Mouse (Mus musculus): ENCODE results near the gene Mroh2a. TPM values are rescaled to one million over a fixed set of nuclear protein-coding genes. Genes with fewer than 3 reads are reported as not detected.

The Mroh2a gene
- polyA plus RNA-seq, 1 experiment from 2014 or later = 0.29 TPM

GRCm38 (mm10) chr1:88213061-88213460, 13.7 kb upstream of the Mroh2a start:
- Histone ChIP-seq H3K4me2 (replicated peaks; ENCODE audit: low read depth) (peak overlapping the region; percentile 9; the same call in 1 of the 2 replicates), H3K4me1 (replicated peaks; ENCODE audit: control insufficient read depth, insufficient read depth, low read length) (no peaks in the 10 kb centered on the region), H3K27me3 (replicated peaks; ENCODE audit: control insufficient read depth, insufficient read depth, low read length) (no peaks in the 10 kb centered on the region), H3K4me3 (ENCODE audit: low read depth, low read length) (no peak overlapping the region), H3K9ac (ENCODE audit: low read depth, low read length) (no peak overlapping the region), H3K9me3 (ENCODE audit: control insufficient read depth) (peaks cover 52% of the 10 kb centered on the region), H3K36me3 (ENCODE audit: control insufficient read depth, insufficient read depth) (no peaks in the 10 kb centered on the region), H3K27ac (ENCODE audit: low read depth, low read length) (no peak overlapping the region)
- 71% methylated on average over 1 of the region's 1 CpGs for WGBS
- no peak for TF ChIP-seq CTCF (IDR thresholded peaks at IDR 0.05; ENCODE audit: low read depth)
- no peak for ATAC-seq

GRCm38 (mm10) chr1:88213766-88214461, 12.9 kb upstream of the Mroh2a start:
- 70% methylated on average over 2 of the region's 2 CpGs for WGBS
- 0 out of 2 replicates have a peak overlapping the region, but pooled peaks have one; percentile 0 for H3K4me3 ChIP-seq (ENCODE audit: low read depth, low read length)
- H3K4me2 ChIP-seq (replicated peaks; ENCODE audit: low read depth) = peak overlapping the region; percentile 9
- no peaks in the 10 kb centered on the region for H3K4me1 ChIP-seq (replicated peaks; ENCODE audit: control insufficient read depth, insufficient read depth, low read length)
- H3K27me3 ChIP-seq (replicated peaks; ENCODE audit: control insufficient read depth, insufficient read depth, low read length) = no peaks in the 10 kb centered on the region
- H3K27ac ChIP-seq (ENCODE audit: low read depth, low read length) = peak overlapping the region; percentile 15
- no peak for TF ChIP-seq CTCF (IDR thresholded peaks at IDR 0.05; ENCODE audit: low read depth)
- H3K36me3 ChIP-seq (ENCODE audit: control insufficient read depth, insufficient read depth) = no peaks in the 10 kb centered on the region
- peak; percentile 76 for ATAC-seq
- peaks cover 52% of the 10 kb centered on the region for H3K9me3 ChIP-seq (ENCODE audit: control insufficient read depth)
- H3K9ac ChIP-seq (ENCODE audit: low read depth, low read length) = no peak overlapping the region

GRCm38 (mm10) chr1:88214462-88214952, 12.3 kb upstream of the Mroh2a start:
- 80% methylated on average over 2 of the region's 2 CpGs for WGBS
- H3K27me3 ChIP-seq (replicated peaks; ENCODE audit: control insufficient read depth, insufficient read depth, low read length) = no peaks in the 10 kb centered on the region
- H3K9ac ChIP-seq (ENCODE audit: low read depth, low read length) = no peak overlapping the region
- TF ChIP-seq CTCF (IDR thresholded peaks at IDR 0.05; ENCODE audit: low read depth) = no peak
- H3K4me3 ChIP-seq (ENCODE audit: low read depth, low read length) = no peak overlapping the region
- H3K36me3 ChIP-seq (ENCODE audit: control insufficient read depth, insufficient read depth) = no peaks in the 10 kb centered on the region
- H3K4me1 ChIP-seq (replicated peaks; ENCODE audit: control insufficient read depth, insufficient read depth, low read length) = no peaks in the 10 kb centered on the region
- peak overlapping the region; percentile 9 for H3K4me2 ChIP-seq (replicated peaks; ENCODE audit: low read depth)
- no peak overlapping the region for H3K27ac ChIP-seq (ENCODE audit: low read depth, low read length)
- ATAC-seq = no peak
- H3K9me3 ChIP-seq (ENCODE audit: control insufficient read depth) = peaks cover 52% of the 10 kb centered on the region

- Histone ChIP-seq H3K27ac (ENCODE audit: low read depth, low read length) (no peak overlapping the region), H3K9me3 (ENCODE audit: control insufficient read depth) (peaks cover 52% of the 10 kb centered on the region), H3K4me2 (replicated peaks; ENCODE audit: low read depth) (no peak overlapping the region), H3K9ac (ENCODE audit: low read depth, low read length) (no peak overlapping the region), H3K4me1 (replicated peaks; ENCODE audit: control insufficient read depth, insufficient read depth, low read length) (no peaks in the 10 kb centered on the region), H3K4me3 (ENCODE audit: low read depth, low read length) (no peak overlapping the region), H3K36me3 (ENCODE audit: control insufficient read depth, insufficient read depth) (no peaks in the 10 kb centered on the region), H3K27me3 (replicated peaks; ENCODE audit: control insufficient read depth, insufficient read depth, low read length) (no peaks in the 10 kb centered on the region)
- ATAC-seq = no peak
- no peak for TF ChIP-seq CTCF (IDR thresholded peaks at IDR 0.05; ENCODE audit: low read depth)
- WGBS = 70% methylated on average over 10 of the region's 10 CpGs
Measured at GRCm38 (mm10) chr1:88215466-88216380, 11.1 kb upstream of the Mroh2a start.

GRCm38 (mm10) chr1:88216551-88216950, 10.2 kb upstream of the Mroh2a start:
- 59% methylated on average over 2 of the region's 2 CpGs for WGBS
- Histone ChIP-seq H3K4me1 (replicated peaks; ENCODE audit: control insufficient read depth, insufficient read depth, low read length) (no peaks in the 10 kb centered on the region), H3K36me3 (ENCODE audit: control insufficient read depth, insufficient read depth) (no peaks in the 10 kb centered on the region), H3K9me3 (ENCODE audit: control insufficient read depth) (peaks cover 50% of the 10 kb centered on the region), H3K27ac (ENCODE audit: low read depth, low read length) (no peak overlapping the region), H3K27me3 (replicated peaks; ENCODE audit: control insufficient read depth, insufficient read depth, low read length) (no peaks in the 10 kb centered on the region), H3K9ac (ENCODE audit: low read depth, low read length) (no peak overlapping the region), H3K4me3 (ENCODE audit: low read depth, low read length) (no peak overlapping the region), H3K4me2 (replicated peaks; ENCODE audit: low read depth) (no peak overlapping the region)
- no peak for ATAC-seq
- TF ChIP-seq CTCF (IDR thresholded peaks at IDR 0.05; ENCODE audit: low read depth) = no peak

- WGBS = 61% methylated on average over 2 of the region's 2 CpGs
- Histone ChIP-seq H3K27me3 (replicated peaks; ENCODE audit: control insufficient read depth, insufficient read depth, low read length) (no peaks in the 10 kb centered on the region), H3K36me3 (ENCODE audit: control insufficient read depth, insufficient read depth) (no peaks in the 10 kb centered on the region), H3K4me1 (replicated peaks; ENCODE audit: control insufficient read depth, insufficient read depth, low read length) (no peaks in the 10 kb centered on the region), H3K9me3 (ENCODE audit: control insufficient read depth) (peaks cover 46% of the 10 kb centered on the region), H3K4me2 (replicated peaks; ENCODE audit: low read depth) (no peak overlapping the region), H3K4me3 (ENCODE audit: low read depth, low read length) (no peak overlapping the region), H3K9ac (ENCODE audit: low read depth, low read length) (no peak overlapping the region), H3K27ac (ENCODE audit: low read depth, low read length) (no peak overlapping the region)
- ATAC-seq = no peak
- no peak for TF ChIP-seq CTCF (IDR thresholded peaks at IDR 0.05; ENCODE audit: low read depth)
Measured at GRCm38 (mm10) chr1:88217144-88217543, 9.6 kb upstream of the Mroh2a start.

Measured in intestine, postnatal 0 days (tissue).